Mouse (Mus musculus): ENCODE measurements at regions not wholly inside any gene's neighbourhood (a gene's known extent, or its start where the extent isn't known, plus 50 kb on each side); places are given as distances from the start of the nearest gene placed in this dataset.
A peak's percentile ranks its signal among the peaks of the same experiment; 100 is the strongest.

GRCm38 (mm10) chr10:43634371-43635080, 56.4 kb downstream of the Cd24a start:
- intact Hi-C loops (cut with DNase I), result no loop called here
- DNase-seq, result no peak

DNA sequence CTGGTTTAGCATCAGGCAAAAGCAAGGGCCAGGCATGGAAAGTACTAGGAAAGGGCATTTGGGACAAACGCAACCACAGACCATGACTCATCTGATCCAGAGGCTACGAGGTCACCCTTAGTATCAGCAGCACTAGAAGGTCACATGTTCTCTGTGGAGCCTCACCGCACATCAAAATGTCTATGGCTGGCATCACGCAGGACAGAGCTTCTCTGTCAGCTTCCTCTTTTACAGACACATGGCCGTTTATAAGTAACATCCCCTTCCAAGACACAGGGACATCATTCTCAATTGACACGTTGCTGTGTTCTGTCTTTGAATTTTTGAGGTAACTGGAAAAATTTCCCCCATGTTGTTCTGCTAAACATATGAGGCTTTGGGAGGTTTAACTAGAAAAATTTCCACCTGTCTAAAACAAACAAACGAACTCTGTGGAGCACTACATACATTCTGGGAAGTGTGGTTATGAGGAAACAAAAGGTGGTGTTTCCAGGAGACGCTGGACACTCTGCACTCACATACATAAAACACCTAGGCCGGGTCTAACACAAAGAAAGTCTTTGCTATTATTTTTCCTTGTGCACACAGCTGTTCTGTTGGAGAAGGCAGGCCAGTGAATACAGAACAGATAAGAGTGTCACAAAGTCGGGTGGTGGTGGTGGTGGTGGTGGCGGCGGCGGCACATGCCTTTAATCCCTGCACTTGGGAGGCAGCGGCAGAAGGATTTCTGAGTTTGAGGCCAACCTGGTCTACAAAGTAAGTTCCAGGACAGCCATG, 63.3 kb downstream of the Cd24a start:
- DNase-seq, result no peak
- intact Hi-C loops (cut with DNase I), result no loop called here

- no peak for DNase-seq
- intact Hi-C loops (cut with DNase I), result no loop called here
Measured at GRCm38 (mm10) chr10:43646326-43646725, 68.2 kb downstream of the Cd24a start.

DNA sequence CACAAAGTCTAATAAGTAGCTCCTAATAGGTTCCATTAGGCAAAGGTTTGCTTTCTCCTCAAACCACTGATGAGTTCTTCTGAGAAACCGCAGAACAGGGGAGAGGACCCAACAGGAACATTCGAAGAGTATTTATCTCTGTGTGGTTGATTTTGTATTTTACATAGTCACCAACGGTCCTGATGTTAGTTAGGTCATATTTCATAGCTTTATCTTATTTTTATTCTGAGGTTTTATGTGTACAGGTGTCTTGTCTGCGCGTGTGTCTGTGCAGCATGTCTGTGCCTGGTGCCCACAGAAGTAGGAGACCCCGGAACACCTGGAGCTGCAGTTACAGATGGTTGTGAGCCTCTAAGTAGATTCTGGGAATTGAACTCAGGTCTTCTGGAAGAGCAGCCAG, 68.9 kb downstream of the Cd24a start:
- intact Hi-C loops (cut with DNase I), result no loop called here
- no peak for DNase-seq

DNA sequence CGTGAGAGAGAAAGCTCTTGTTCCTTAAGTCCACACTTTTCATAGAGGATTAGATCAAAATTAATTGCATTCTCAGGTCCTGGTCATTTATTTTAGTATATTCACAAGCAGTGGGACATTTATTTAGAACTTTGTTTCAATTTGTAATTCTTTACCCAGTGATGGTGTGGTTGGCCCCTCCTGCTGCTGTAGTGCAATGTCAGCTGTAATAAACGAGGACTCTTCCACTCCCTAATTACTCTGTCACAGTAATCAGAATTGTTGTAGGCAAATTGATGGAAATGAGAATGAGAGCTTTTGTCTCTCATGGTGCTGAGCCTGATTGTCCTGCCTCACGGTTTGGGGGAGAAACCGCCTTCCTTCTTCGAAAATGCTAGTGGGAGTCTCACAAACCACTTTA, 70.1 kb downstream of the Cd24a start:
- intact Hi-C loops (cut with DNase I), result no loop called here

DNA sequence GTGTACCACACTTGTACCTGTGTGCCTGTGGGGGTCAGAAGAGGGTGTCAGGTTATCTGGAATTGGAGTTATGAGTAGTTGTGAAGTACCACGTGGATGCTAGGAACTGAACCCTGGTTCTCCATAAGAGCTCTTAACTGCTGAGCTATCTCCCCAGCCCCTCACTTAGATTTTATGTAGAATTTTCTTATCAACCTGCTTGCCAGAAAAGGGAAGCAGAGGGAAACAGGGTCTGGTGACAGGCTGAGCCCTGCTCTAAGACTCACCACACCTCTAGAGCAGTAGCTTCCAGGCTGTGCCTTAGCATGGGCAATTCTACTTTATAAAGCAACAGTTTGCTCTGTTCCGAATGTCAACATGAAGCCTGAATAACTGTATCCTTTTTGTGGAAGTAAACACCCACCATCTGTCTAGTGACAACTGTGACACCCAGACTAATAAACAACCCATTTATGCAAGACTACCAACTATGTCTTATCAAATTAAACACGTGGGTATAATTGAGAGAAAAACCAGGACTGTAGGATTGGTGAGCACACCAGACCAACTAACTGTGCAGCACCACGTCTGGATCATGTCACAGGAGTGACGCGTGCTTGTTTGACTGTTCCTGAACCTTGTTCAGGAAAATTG, 70.8 kb downstream of the Cd24a start:
- intact Hi-C loops (cut with DNase I), result no loop called here
- no peak for DNase-seq

More for the DNA sequence above, 70.1 kb downstream of the Cd24a start:
- DNase-seq, result no peak

- no peak for DNase-seq
- intact Hi-C loops (cut with DNase I), result no loop called here
Measured at GRCm38 (mm10) chr10:43650449-43650848, 72.4 kb downstream of the Cd24a start.

GRCm38 (mm10) chr10:43651505-43651904, 73.4 kb downstream of the Cd24a start:
- no peak for DNase-seq
- intact Hi-C loops (cut with DNase I), result no loop called here

DNA sequence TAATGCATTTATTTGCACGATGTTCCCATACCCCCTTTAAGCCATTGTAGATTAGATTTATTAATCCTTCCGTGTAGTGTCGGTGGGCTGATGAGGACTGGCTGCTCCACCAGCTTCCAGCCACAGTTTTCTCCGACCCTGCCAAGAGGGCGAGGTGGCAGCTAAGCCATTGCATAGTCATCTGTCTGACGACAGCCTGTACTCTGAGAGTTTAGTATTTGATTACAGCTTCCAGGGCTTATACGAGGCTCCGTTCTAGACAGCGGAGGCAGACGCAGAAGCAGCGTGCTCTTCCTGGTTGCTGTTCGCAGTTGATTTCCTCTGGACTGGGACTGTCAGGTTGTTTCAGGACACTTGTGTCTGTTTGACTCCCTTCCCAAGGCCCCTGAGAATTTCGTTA, 73.8 kb downstream of the Cd24a start:
- intact Hi-C loops (cut with DNase I), result no loop called here
- DNase-seq, result no peak

DNA sequence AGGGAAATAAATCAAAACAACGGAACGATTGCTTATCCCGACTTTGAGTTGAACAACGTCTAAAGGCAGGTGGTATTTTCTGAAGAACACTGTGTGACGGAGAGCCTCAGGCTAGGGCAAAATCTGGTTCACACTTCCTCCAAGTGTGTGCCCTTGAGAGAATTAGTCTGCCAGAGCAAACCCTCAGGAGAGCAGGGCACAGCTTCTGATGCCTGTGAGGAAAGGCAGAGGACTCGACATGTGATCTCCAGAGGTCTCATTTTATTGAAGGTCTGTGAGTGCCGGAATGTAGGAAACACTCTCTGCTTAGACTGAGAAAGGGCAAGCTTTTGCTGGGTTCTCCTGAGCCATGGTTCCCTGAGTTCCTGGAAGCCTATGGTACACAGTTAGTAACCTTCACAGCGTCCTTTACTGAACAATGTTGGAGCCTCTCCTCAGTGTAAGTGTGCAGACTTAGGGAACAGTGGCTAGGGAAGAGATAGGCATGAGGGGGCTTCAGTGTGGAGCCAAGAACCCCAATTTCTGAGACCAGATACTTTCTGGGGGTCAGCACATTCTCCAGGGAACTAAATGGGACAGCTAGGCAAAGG, 77.1 kb downstream of the Cd24a start:
- intact Hi-C loops (cut with DNase I), result no loop called here
- no peak for DNase-seq

DNA sequence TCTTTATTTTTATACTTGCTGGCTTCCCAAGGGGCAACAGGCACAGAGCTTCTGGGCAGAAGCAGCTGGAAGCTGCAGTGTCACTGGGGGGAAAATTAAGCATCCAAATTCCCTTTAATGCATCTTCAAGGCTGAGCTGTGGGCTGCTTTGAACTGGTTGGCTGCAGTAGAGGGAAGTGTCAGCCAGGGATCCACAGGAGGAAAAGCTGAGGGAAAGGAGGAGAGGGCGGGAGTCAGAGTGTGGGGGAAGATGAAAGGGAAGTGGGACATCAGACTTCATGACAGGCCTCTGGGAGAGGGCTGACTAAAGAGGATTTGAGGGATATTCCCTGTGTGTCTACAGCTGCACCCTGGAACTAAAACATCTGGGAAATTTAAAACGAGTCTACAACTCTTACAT, 77.6 kb downstream of the Cd24a start:
- DNase-seq, result no peak
- intact Hi-C loops (cut with DNase I), result no loop called here

DNA sequence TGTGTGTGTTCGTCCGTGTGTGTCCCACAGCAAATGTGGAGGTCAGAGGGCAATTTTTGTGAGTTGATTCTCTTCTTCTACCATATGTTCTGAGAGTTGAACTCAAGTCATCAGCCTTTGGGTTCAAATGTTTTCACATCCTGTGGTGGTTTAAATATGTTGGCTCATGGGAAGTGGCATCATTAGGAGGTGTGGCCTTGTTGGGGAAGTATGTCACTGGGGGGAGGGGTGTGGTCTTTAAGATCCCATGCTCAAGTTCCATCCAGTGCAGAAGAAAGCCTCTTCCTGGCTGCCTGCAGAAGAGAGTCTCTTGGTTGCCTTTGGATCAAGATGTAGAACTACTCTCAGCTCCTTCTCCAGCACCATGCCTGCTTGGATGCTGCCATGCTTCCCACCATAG, 78.1 kb downstream of the Cd24a start:
- no peak for DNase-seq
- intact Hi-C loops (cut with DNase I), result no loop called here

- intact Hi-C loops (cut with DNase I), result no loop called here
Measured at GRCm38 (mm10) chr10:43657501-43658225, 79.6 kb downstream of the Cd24a start.

DNA sequence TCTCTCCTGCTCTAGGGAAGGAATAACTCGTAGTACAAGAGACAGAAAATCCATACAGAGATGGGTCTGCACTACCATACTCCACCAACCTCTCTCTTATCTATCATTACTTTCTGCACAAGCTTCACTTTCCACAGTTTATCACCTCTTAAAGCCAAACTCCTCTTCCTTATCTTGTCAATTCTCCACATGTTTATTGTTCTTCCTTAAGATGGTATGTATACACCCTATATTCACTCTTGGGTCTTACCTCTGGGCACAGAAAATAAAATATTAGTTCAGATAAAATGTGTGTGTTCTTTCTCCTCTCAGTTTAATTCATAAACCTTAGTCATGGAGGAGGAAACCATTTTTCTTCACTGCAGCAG, 80.1 kb downstream of the Cd24a start:
- no peak for DNase-seq
- intact Hi-C loops (cut with DNase I), result no loop called here

More at GRCm38 (mm10) chr10:43657501-43658225, 79.6 kb downstream of the Cd24a start:
- DNase-seq, result no peak

DNA sequence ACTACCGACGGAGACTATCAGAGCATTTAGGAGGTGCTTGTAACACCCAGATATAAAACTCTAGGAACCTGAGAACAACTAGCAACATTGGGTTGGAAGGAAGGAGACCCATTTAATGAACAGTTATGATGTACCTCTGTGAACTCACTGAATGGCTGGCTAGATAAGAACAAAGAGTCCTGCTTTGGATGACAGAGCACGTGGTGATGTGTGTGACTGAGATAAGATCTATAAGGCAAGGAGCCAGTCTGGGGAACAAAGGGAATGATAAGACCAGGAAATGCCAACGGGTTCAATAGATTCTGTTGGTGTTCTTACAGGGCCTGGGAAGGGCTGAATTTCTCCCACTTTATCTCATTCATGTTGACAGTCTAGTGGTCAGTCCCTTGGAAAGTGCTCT, 86.8 kb downstream of the Cd24a start:
- intact Hi-C loops (cut with DNase I), result no loop called here
- no peak for DNase-seq

- intact Hi-C loops (cut with DNase I), result no loop called here
- DNase-seq, result no peak
Measured at GRCm38 (mm10) chr10:43666262-43667085, 88.4 kb downstream of the Cd24a start.

DNA sequence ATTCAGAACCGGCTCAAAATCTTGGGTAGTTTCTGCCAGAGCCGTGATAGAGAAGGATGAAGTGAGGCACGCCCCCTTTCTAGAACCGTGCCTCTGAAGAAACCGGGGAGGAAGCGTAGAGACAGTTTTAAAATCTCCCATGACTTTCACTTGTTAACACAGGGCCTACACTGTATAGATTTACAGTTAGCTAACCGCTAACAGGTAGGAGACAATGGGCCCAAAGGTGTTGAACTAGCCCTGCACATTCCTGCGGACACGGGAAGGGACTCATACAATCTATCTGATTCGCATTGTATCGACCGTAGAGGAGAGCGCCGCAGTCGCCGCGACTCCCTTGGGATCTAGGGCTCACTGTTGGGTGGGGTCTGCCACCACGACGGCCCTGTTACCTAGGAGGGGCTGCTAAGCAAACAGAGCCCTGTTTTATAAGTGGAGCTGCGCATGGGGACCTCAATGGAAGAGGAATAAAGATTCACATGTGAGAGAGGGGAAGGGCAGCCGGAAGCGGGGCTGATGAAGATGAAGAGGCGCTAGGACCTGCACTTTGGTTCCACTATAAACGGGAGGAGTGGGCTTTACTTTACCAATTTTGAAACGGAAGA, 89.1 kb downstream of the Cd24a start:
- no peak for DNase-seq
- intact Hi-C loops (cut with DNase I), result no loop called here

GRCm38 (mm10) chr10:43667732-43668247, 89.7 kb downstream of the Cd24a start:
- DNase-seq, result peak in 1 of 2 experiments; percentile 9
- intact Hi-C loops (cut with DNase I), result no loop called here

- intact Hi-C loops (cut with DNase I), result no loop called here
- no peak for DNase-seq
Measured at GRCm38 (mm10) chr10:43669471-43669870, 91.4 kb downstream of the Cd24a start.

Data from heart, postnatal 36 days (tissue).